Mouse (Mus musculus): ENCODE measurements around the gene Fig4. TPM values are rescaled to one million over a fixed set of nuclear protein-coding genes. Genes with fewer than 3 reads are reported as not detected.

Fig4 gene
- total RNA-seq, 2 experiments from 2014 or later, result 9.5 to 10.1 TPM

DNA sequence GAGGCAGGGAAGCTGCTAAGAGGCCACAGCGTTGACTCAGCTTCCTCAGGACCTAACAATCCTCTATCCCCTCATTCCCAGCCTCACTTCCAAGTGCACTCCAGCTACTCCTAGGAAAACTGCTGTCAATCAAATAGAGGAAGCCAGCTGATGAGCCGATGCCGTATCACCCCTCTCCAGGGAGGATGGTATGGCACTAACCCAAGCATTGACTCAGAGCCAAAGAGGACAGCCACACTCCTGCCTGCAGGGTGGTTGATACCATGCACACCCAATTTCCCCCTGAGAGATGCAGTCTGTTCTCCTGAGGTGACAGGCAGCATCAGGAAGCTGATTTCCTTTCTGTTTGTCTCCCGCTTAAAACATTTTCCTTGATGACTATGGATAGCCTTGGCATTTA is 81.9 kb downstream of the Fig4 start:
- DNase-seq (ENCODE audit: low spot score in 2 of 2), result no peak

DNA sequence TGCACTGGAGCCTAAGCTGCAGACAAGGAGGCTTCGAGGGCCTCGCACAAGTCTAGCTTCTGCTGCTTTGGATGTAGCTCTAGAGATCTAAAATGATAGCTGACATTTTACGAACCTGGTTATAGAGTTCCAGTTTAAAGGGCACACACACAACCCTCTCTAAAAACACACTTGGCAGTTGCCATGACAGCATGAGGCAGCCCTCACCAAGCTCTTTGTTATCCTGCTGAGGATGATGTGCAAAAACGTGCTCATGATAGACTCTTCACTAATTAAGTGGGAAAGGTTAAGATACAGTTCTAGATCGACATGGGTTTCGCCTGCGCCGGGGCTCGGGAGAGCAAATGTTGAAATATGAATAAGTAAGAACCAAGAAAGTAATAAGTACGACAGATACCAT is 84.2 kb downstream of the Fig4 start:
- DNase-seq (ENCODE audit: low spot score in 2 of 2), result no peak

DNA sequence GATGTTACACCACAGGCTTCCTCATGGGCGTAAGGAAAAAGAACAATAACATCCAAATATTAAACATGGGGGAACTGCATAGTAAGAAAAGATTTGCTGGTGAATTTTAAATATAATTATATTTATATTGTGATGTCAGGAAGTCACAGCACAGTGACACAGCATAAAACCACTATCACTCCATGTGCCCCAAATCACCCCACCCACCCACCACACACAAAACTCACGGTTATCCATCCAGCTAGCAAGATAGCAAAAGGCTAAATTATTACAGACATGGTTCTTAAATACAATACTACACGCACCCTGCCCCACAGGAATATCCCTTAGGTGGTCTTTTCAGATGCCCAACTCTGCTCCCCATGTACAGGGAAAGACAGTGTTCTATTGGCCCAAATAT is 89.0 kb downstream of the Fig4 start:
- DNase-seq (ENCODE audit: low spot score in 2 of 2), result no peak

DNA sequence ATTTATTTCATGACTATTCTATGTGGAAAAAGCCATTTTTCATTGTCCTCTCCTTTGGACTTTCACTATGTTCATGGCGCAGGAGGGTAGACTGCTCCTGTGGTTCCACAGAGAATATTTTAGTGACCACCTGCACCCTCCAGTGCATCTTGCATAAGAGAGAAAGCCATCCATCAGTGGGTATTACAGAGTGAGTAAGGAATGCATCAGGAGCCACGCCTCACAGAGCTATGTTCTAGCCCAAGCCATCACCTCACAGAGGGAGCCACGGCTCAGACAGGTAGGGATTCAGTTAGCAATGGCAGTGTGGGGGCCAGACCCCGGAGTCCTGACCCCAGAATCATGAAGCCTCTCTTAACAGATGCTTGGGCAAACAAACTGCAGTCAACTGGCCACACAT is 93.5 kb downstream of the Fig4 start:
- no peak for DNase-seq (ENCODE audit: low spot score in 2 of 2)

DNA sequence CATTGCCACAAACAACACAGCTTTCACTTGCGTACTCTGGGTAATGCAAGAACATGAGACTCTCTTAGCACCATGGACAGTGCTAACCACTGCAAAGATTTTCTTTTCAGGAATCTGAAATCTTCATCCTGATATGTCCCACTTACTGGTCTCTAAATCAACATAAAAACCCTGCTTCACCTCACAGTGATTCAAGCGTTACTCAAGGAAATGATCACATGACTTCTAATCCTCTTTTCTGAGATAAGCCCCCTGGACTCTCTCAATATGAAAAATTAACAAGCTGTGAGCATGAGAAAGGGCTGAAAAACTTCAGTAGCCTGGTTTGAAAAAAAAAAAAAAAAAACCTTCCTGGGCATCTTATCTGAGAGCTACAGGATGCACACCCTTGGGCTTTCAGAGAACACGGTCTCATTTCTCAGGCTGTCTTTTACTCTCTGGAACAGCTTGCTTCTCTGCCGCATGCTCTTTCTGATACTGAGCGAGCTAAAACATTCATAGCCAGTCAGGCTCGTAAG is 94.1 kb downstream of the Fig4 start:
- DNase-seq (ENCODE audit: low spot score in 2 of 2), result no peak

DNA sequence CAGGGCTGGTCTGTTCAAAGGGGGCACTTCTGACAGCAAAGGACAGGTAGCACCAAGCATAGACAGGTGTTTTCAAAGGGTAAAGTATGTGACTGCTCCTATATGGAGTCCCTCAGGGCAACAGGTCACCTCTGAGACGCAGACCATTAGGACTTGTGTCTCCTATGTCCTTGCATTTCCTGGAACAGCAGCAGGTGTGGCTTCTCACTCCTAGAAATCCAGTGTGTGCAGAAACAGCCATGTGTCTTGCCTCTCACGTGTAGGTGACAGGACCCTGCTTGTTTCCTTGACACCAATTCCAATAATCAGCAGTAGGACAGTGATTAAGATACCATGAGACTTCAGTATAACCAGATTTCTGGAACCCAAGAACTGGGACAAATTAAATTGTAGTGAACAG is 97.4 kb downstream of the Fig4 start:
- DNase-seq (ENCODE audit: low spot score in 2 of 2), result no peak

DNA sequence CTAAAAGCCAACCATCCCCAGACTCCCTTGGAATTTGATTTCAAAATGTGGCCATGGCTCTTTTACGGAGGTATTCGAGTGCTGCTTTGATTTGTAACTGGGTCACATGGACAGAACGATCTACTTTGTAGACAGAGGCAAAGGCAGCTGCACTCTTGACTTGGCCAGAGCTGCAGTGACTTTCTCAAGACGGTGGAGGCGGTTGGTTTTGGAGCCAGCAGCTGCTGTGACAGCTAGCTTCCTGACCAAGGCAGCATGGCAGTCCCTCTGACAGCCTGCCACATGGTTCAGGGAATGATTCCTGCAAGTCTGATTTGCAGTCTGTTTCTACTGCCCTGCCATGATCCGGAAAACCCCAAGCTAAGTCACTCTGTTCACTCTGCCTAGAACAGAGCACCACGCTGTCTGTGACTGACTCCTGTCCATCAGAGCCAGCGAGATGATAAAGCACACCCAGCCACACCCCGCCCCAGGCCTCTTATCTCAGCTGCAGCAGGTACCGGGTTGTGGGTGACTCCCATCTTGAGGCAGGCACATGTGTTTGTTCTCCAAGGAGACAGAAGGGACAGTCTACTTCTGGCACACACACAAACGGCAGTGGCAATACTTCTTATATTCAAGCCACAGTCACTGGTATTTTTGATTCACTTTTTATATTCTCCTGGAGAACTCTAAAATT is 98.3 kb downstream of the Fig4 start:
- no peak for DNase-seq (ENCODE audit: low spot score in 2 of 2)

DNA sequence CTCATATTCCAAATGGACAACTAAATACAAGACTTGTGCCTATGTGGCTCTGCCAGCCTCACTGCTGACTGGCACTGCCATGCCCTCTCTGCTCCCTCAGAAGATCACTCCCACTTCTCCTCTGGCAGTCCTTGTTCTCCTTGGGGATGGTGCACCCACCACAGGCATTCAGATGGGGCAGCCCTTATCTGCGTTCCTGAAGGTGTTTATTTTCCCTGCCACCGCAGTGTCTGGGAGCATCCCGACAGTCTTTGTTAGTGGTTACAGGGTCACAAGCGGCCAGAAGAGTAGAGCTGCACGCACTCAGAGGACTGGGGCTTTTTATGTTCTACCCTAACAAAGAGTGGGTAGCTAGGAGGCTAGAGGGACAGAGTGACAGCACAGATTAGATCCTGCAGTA is 98.9 kb downstream of the Fig4 start:
- no peak for DNase-seq (ENCODE audit: low spot score in 2 of 2)

DNA sequence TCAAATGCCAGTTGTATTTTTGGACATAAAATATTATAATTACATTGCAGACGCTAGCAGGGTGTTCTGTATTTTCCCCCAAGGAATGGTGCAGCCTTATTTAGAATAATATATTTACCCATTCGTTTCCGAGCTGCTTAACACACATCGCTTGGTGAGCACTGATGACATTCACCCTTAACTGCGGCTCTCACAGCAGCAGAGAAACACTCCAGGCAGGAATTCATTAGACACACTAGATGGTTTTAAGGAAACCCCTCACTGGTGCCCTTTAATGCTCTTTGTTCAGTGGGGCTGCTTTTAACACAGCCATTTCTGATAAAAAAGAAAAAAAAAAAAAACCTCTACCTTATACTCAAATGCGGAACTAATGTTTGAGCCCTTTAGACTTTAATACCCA is 104.3 kb downstream of the Fig4 start:
- DNase-seq (ENCODE audit: low spot score in 2 of 2), result no peak

DNA sequence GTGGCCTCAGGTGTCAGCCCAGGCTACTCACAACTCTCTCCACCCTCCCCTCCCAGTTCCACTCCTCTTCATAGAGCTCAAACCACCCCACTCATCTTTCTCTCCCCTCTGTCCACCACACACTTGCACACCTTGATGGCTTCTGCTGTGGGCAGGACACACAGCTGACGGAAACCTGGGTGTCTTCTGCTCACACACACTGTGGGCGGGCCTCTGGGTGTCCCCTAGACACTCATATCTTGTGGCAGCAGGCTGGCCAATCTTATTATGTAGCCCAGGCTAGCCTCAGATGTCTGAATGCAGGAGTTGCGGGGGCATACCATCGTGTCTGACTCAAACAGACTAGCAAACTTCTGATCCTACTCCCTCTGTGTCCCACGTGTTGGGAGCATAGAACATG is 105.3 kb downstream of the Fig4 start:
- no peak for DNase-seq (ENCODE audit: low spot score in 2 of 2)

DNA sequence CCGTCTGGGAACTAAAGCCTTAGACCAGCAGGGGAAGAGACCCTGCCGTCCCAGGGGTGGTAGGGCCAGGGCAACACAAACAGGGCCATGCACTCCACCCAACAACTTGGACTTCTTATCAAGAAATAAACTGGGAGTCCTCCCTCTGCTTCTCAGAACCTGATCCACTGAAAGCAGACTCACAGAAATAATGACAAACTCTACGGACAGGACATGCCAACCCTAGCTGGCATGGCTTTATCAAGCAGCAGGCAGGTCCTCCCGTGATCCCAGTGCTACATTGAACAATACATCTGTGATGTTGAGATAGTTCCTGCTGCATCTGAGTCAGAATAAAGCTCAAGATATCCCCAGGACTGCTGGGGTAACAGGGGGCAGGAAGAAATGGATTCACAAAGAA is 106.8 kb downstream of the Fig4 start:
- DNase-seq (ENCODE audit: low spot score in 2 of 2), result no peak

DNA sequence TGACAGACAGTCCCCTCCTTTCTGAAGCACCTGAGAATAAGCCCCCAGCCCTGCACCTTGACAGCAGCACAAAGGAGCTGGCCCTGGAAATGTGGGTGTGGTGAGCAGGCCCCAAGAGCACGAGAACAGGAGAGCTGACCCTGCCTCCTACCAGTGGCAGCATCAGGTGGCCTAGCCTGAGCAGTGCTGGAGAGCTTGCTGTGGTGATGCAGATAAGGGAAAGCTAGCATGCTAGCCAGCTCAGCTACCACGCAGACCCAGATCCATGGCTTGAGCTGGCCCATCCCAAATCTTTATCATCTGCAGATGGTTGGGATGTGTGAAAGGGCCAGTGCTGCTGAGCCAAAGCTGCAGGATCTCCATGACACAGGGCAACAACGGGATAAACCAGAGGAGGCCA is 113.7 kb downstream of the Fig4 start:
- DNase-seq (ENCODE audit: low spot score in 2 of 2), result no peak

DNA sequence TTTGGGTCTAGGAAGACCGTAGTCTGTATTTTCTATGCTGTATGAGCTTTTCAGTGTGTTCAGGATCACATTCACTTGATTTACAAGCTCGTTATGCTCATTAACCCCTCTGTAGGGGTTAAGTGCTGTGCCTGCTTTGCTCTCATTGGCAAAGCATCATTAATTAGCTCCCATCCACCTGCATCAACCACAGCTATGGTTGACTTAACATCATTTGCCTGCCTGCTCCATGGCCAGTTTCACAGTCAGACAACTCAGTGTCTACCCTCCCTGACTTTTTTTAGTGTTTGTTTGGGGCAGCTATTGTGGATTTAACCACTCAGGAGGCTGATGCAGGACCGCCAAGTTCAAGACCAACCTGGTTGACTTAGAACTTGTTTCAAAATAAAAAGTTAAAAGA is 119.1 kb downstream of the Fig4 start:
- DNase-seq (ENCODE audit: low spot score in 2 of 2), result no peak

DNA sequence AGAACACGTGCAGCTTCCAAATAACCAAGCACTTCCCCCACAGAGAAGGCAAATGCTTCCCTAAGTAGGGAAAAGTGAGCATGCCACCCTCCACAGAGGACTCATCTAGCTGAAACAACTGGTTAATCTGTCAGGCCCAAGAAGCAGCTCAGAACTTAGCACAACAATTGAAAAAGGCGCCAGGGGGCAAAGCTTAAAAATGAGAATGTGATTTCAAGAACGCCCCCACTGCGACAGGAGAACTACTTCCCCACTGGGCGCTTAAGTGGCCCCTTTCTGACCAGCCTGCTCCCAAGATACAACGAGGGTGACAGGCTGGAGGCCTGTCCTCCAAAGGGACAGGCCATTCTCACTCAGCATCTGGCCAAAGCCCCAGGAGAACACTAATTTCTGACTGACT is 120.4 kb downstream of the Fig4 start:
- no peak for DNase-seq (ENCODE audit: low spot score in 2 of 2)

DNA sequence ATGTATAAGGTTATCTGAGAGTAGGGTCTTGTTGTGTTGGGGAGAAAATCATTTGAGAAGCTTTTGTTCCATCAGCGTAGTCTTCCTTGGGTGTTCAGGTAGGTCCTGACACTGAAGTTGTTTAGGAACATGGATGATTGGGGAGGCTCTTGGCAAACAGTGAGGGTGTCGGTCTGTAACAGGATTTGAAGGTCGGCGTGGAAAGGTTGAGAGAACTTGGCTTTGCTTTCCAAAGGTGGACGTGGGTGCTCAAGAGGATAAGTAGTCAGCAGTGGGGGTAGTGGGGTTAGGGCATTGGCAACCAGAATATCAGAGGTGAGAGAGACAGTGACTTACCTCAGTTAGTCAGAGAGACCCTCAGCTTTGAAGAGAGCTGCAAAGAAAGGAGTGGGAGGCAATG is 136.9 kb downstream of the Fig4 start:
- DNase-seq (ENCODE audit: low spot score in 2 of 2), result no peak

DNA sequence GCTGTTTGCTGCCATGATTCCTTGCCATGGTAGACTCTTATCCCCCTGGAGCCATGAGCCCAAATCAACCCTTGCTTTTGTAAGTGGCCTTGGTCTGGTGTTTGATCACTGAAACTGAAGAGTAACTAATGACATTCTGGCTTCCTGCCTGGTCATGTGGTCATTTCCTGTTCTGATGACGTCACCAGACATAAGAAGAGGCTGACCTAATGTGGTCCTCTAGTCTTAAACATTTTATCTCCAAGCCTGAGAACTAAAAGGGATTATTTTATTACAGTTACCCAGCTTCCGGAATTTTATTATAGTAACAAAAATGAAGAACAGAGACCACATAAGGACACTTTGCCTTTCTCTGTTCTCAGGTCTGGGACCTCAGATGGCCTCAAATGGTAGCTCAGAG is 140.0 kb downstream of the Fig4 start:
- DNase-seq (ENCODE audit: low spot score in 2 of 2), result no peak

DNA sequence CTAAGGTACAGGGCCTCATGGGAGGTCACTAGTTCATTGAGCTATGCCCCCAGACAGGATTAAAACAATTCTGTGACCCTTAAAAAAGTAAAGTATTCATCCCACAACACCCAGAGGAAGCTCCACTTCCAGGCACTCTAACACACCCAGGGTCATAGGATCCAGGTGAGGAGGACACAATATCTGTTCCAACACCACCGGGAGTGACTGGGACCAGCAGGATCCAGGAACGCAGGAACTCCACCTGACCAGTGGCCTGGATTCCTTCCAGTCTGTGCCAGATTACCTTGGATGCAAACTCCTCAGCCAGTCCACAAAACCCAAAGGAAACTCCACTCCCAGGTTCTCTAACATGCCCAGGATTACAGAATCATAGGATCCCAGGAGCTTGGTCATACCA is 145.8 kb downstream of the Fig4 start:
- no peak for DNase-seq (ENCODE audit: low spot score in 2 of 2)

DNA sequence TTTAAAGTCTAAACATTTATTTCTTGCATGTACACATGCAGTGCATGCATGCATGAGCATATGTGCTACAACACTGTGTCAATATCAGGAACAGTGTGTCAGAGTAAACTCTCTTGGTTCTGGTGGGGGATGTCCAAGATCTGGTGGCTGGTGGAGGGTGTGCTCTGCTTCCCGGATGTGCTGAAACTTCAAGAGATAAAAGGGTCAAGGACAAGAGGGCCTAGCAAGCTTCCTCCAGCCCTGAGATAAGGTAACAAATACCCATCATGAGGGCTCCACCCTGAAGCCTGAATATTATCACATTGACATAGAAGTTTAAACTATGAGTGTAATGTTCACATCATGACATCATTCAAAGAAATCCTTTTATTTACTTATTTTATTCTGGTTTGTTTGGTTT is 146.4 kb downstream of the Fig4 start:
- DNase-seq (ENCODE audit: low spot score in 2 of 2), result no peak

DNA sequence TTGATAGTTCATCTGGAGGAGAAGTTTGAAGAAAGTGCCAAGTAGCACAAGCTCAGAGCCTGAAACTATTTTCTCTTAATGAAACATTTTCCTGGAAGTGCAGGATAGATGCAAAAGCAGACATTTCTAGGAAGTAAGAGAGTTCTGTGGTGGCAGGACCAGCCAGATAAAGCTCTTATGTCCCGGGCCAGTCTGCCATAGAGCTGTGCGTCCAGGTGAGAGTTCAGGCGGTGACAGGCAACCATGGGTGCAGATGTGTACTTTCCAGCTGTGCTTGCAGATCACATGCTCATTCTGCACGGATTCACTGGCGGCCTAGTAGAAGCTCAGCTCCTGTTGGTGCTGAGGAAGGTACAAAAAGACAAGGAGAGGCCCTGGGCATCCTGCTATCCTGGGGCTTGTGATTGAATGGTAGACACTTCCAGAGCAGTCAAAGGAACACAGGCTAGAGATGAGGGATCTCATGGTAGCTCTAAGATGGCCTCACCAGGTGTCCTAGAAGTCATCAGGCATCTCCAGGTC is 149.8 kb downstream of the Fig4 start:
- DNase-seq (ENCODE audit: low spot score in 2 of 2), result no peak

DNA sequence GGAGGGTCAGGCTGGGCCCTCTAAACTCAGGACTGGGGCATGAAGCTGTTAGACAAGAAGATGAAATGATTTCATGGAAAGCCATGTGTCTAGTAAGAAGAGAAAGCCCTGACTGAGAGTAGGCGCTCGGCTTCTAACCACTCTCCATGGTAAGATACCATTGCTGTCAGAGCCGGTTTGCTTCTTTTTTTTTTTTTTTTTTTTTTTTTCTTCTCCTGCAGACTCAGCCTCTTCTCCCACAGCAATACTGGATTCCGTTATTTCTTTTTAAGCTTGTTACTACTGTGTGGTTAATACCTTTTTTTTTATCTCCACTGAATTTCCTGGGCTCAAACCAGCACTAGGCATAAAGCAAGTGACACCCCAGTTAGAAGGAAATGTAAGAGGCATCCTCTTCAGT is 151.2 kb downstream of the Fig4 start:
- DNase-seq (ENCODE audit: low spot score in 2 of 2), result no peak

DNA sequence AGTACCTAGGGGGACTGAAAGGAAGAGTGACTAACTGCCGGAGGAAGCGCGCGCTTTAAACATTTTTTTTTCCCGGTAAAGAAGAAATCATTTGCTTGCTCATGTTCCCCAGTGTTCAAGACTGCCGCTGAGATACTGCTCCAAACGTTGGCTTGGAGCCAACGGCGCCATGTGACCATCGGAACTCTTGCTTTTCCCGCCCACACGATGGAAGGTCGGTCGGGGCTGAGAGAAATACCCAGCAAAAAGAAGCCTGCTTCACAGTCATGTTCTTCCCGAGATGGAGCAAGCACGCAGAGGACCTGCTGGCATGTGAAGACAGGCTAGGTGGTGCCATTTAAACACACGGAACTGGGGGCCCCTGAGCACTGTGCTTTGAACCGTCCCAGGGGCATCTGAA is 151.6 kb downstream of the Fig4 start:
- DNase-seq (ENCODE audit: low spot score in 2 of 2), result no peak

DNA sequence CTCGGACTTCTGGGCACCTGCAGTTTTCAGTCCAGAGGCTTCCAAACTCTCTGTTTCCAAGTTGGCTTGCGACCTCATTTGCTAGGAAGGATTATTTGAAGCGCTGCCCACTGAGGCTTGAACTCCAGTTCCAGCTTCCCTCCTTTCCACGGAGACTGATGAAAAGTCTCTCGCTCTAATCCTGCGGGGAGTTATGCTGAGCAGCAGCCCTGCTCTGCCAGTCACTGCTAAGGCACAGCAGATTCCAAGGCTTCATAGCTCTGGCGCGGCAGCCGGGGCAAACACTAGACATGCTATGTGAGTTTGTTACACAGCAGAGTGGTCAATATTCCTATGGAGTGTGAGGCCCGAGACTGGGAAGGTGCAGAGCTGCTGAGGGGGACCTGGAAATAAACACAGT is 152.0 kb downstream of the Fig4 start:
- DNase-seq (ENCODE audit: low spot score in 2 of 2), result no peak

DNA sequence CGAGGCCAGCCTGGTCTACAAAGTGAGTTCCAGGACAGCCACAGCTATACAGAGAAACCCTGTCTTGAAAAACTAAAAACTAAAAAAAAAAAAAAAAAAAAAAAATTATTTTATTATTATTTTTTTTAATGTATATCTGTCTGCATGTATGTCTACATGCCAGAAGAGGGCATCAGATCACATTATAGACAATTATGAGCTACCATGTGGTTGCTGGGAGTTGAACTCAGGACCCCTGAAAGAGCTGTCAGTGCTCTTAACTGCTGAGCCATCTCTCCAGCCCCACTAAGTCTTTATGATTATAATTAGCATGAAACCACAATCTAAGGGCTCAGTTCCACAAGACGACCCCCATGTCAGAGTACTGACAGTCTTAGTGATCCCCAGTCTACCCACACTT is 152.6 kb downstream of the Fig4 start:
- no peak for DNase-seq (ENCODE audit: low spot score in 2 of 2)

DNA sequence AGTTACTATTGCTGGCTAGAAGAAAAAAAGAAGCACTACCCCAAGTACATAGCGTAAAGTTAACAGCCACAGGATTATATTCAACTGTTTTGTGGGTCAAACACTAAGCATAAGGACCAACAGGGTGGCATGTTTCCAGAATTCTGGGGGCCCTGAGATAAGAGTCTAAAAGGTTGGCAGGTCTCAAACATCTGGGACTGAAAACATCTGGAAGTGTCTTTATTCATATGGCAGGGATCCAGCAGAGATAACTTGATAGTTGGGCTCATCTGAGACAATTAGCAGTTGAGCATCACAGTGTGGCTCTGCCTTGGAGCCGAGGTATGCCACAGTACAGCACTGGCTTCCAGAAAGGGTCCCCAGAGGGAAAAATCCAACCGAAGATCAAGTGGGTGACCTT is 153.8 kb downstream of the Fig4 start:
- DNase-seq (ENCODE audit: low spot score in 2 of 2), result no peak
